Mouse (Mus musculus) left cerebral cortex, adult 2 months (tissue): ENCODE measurements around the gene Gm4981. TPM values are rescaled to one million over a fixed set of nuclear protein-coding genes. Genes with fewer than 3 reads are reported as not detected.
"Not testable (repeated sequence)": the region's sequence is repeated elsewhere in the genome, so short reads cannot be mapped to it uniquely, and the experiment has no call there.

Source experiments
- DNase-seq, 2 experiments: peaks; one replicate each; pipeline ENCODE4 v3.0.0; 2021 to 2022; ENCODE audit warnings: low spot score in 2 of 2, mixed read lengths in 1 of 2; ENCODE audit errors: extremely low spot score in 1 of 2
- H3K27ac ChIP-seq: fragments of 200-600 bp; 2 replicates; pipeline ENCODE4 v1.8.1; 2022
- H3K4me3 ChIP-seq: fragments of 200-600 bp; 2 replicates; pipeline ENCODE4 v1.8.1; 2022
- CTCF ChIP-seq: fragments of 200-600 bp; IDR thresholded peaks from 2 replicates; pipeline ENCODE4 v1.8.1; 2022; ENCODE audit warnings: antibody characterized with exemption, mild to moderate bottlenecking, moderate library complexity
- intact Hi-C: fragments of 180-260 bp; cut with DNase I; formaldehyde crosslinking; loops from one replicate; pipeline ENCODE4 v1.15.1; 2025
- total RNA-seq, 2 experiments: library from RNA; stranded (reverse); gene quantifications; 2 replicates each; pipeline ENCODE4 v1.2.3; 2021

Gm4981 gene
- total RNA-seq, 2 experiments from 2014 or later, result not detected

DNA sequence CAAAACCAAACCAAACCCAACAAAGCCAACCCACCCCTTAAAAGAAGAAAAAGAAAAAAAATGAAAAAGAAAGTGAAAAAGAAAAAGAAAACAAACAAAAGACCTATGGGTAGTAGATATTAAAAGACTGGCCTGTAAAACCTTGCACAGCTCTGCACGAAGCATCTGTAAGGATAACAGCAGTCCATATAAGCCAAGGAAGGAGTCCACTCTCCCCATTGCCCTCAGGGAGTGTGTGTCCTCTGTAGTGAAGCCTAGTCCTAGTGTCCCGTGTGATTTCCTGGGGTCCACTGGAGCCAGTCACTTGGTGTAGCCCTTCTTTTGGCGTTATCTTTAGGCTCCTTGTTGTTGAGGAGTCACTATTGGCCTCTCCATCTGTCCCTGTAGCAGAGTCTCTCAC lies 6.5 kb downstream of the Gm4981 start:
- H3K27ac ChIP-seq, DNase-seq, H3K4me3 ChIP-seq: not testable (repeated sequence)
- intact Hi-C loops, result loop anchor here (5.0 kb wide), 1 partner anchor 793 kb away; no protein-coding TSS in a partner anchor

DNA sequence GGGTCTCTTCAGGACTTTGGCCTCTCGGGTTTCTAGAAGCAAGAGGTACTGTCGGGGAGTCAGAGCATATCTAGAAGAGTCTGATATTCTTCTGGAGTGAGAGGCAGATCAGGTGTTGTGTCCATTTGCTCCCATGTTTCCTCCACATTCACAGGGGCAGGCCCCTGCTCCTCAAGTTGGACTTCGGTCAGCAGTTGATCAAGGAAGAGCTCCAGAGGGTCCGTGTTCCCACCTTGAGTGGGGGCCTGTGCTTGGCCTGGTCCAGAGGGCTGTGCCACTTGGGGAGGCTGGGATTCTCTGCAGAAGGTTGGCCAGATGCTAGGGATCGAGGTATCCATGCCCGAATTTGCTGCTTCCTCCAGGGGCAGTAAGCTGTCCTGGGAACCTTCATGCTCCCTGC lies 8.7 kb downstream of the Gm4981 start:
- H3K4me3 ChIP-seq, intact Hi-C loops, H3K27ac ChIP-seq: not testable (repeated sequence)
- DNase-seq, result peak in 1 of 2 experiments; percentile 45

DNA sequence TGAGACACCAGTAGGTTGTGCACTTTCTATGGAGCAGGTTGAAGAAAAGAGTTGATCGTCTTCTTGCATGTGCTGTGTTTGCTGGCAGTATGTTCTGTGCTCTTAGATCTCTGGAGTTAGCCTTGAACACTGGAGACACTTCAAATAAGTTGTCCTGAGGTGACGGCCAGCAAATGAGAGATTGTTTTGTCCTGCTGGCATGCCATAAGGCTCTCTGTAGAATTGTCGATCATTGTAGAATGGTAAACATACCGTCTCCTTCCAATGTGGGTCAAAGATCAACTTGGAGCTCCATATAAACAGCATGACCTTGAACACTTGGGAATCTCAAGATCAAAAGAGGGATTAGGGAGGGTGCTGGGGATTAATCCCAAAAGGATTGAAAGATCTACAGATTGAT lies 10.1 kb downstream of the Gm4981 start:
- intact Hi-C loops, H3K27ac ChIP-seq: not testable (repeated sequence)

DNA sequence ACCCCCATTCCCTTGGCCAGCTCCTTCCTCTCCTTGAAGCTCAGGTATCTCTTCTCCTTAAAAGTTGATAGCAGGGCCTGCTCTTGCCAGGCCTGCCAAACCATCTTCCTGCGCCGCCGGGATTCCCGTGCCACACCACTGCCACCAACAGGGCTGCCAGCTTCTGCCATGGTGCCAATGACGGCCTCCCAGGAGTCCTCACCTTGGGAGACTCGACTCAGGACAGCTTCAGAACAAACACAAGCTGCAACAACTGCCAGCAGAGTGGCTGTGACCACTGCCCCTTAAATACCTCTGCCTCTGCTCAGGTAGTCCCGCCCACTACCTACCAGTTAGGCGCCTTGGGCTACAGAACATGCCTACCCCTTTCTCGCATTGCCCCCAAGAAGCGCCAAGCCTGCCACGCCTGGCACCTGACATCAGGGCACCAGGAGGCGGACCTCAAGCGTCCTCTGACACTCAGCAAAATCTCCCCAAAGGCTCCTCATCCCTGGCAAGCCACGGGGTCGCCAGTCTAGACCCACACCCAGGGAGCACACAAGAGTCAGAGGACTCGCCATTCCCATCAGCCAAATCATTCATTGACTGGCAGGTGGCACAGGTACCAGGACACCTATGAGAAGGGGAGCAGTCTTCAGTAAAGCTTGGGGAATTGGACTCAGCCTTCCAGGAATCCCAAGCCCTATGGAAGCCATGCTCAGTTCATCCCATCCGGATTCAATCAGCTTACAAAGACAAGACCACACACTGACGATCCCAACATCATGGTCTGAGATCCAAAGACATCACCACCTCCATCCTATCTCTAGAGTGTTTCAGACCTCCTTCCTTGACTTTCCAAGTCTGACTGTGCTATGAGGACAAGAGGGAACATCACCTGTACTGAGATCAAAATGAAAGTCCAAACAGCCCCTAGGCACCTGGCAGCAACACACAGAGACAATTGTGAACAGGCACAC lies 11.4 kb downstream of the Gm4981 start, which contains the start of gene AW822073:
TSS of gene AW822073 (minus strand) at position 104 of the 959 bp plus-strand sequence.
- peak; percentile 52 to 65 for DNase-seq
- intact Hi-C loops, H3K27ac ChIP-seq, H3K4me3 ChIP-seq: not testable (repeated sequence)

More for the DNA sequence above, 10.1 kb downstream of the Gm4981 start:
- H3K4me3 ChIP-seq, DNase-seq: not testable (repeated sequence)

DNA sequence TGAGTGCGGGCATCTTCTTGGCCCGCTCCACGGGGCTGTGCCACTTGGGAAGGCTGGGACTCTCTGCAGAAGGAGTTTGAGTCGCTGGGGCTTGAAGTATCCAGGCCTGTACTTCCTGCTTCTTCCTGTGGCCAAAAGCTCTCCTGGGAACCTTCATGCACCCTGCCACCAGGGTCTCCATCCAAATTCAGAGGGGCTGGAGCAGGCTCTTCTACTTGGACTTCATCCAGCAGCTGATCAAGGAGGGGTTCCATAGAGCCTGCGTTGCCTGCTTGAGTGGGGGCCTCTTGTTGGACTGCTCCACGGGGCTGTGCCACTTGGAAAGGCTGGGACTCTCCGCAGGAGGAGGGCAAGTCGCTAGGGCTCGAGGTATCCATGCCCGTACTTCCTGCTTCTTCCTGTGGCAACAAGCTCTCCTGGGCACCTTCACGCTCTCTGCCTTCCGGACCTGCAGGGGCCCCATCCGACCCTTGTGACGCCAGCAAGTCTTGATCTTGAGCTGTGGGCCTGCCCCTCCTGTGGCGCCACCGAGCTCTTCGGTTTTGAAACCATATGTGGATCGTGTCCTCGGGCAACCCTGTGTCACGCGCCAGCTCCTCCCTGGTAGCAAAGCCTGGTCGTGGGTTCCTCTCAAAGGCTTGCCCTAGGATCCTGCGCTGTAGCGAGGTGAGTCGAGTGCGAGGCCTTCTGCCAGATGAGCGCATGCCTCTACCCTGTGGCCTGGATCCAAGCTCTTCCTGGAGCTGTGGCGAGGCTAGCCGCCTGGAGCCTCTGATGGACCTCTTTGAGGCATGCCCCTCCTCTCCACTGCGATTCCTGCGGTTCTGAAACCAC lies 12.3 kb downstream of the Gm4981 start:
- H3K4me3 ChIP-seq, intact Hi-C loops, H3K27ac ChIP-seq: not testable (repeated sequence)
- DNase-seq, result peak; percentile 70 to 82

DNA sequence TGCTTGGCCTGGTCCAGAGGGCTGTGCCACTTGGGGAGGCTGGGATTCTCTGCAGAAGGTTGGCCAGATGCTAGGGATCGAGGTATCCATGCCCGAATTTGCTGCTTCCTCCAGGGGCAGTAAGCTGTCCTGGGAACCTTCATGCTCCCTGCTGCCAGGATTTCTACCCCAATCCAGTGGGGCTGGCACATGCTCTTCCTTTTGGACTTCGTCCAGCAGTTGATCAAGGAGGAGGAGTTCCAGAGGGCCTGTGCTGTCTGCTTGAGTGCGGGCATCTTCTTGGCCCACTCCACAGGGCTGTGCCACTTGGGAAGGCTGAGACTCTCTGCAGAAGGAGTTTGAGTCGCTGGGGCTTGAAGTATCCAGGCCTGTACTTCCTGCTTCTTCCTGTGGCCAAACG lies 13.3 kb downstream of the Gm4981 start:
- DNase-seq, H3K4me3 ChIP-seq, intact Hi-C loops, H3K27ac ChIP-seq: not testable (repeated sequence)

DNA sequence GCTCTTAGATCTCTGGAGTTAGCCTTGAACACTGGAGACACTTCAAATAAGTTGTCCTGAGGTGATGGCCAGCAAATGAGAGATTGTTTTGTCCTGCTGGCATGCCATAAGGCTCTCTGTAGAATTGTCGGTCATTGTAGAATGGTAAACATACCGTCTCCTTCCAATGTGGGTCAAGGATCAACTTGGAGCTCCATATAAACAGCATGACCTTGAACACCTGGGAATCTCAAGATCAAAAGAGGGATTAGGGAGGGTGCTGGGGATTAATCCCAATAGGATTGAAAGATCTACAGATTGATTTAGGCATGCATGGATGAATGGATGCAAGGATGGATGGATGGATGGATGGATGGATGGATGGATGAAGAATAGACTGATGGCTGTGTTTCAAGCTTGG lies 14.9 kb downstream of the Gm4981 start:
- H3K27ac ChIP-seq, DNase-seq, H3K4me3 ChIP-seq, intact Hi-C loops: not testable (repeated sequence)

DNA sequence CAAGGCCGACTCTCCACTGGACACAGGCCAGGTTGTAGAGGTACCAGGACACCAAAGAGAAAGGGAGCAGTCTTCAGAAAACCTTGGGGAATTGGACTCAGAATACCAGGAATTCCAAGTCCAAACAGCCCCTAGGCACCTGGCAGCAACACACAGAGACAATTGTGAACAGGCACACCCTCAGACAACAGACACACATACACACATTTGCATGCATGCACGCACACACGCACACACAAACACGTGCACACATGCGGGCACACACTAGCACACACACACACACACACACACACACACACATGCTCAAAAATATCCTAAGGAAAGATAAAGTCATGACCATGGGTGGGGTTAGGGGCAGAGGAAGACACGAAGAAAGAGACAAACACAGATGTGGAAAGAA lies 15.8 kb downstream of the Gm4981 start:
- Histone ChIP-seq H3K4me3 (no peak overlapping the region), H3K27ac (no peak overlapping the region)
- intact Hi-C loops, result no loop called here
- TF ChIP-seq CTCF, result no peak
- no peak for DNase-seq

DNA sequence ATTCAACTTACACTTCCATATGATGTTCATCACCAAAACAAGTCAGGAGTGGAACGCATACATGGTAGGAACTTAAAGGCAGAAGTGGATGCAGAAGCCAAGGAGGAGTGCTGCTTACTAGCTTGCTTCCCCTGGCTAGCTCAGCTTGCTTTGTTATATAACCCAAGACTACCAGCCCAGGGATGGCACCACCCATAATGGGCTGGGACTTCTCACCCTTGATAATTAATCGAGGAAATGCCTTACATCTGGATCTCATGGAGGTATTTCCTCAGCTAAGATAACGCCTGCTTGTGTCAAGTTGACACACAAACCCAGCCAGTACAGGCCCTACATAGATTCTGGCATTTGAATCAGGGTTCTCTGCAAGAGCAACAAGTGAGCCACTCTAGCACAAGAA lies 19.1 kb downstream of the Gm4981 start:
- no peak for DNase-seq
- H3K4me3 ChIP-seq, result no peak overlapping the region
- no peak for TF ChIP-seq CTCF
- intact Hi-C loops, result no loop called here
- H3K27ac ChIP-seq, result no peak overlapping the region

DNA sequence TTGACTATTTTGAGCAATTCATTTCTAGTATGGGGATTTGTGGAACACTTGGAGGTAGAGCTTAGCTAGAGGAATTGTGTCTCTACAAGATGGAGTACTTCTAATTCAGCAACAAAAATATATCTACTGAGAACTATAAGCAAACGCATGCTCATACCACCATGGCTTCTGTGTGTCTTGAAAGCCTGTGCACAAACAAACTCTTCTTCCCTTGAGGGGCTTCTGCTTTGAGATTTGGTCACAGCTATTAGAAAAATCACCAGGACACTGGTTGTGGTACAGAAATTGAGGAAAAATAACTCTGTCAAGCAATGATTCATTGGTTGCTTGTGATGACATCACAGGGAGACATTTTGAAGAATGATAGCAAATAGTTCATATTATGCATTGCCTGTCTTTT lies 21.1 kb downstream of the Gm4981 start:
- TF ChIP-seq CTCF, result no peak
- intact Hi-C loops, result no loop called here
- Histone ChIP-seq H3K4me3 (no peak overlapping the region), H3K27ac (no peak overlapping the region)
- no peak for DNase-seq

DNA sequence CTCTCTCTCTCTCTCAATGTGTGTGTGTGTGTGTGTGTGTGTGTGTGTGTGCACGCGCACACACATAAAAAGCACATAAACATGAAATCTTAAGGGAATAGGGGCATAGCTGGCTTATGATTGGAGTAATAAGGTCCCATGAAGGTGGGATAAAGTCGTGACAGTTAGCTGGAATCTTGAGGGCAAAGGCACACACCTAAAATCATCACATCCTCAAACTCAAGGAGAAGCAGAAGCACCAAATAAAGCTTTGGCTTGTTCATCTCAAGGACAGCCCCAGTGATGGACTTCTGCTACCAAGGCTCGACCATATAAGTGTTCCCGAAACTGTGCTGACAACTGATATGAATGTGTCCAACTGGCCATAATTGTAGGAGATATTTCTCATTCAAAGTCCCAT lies 21.6 kb downstream of the Gm4981 start:
- no peak overlapping the region for H3K4me3 ChIP-seq
- intact Hi-C loops, result no loop called here
- no peak overlapping the region for H3K27ac ChIP-seq
- DNase-seq, result no peak
- TF ChIP-seq CTCF, result no peak

DNA sequence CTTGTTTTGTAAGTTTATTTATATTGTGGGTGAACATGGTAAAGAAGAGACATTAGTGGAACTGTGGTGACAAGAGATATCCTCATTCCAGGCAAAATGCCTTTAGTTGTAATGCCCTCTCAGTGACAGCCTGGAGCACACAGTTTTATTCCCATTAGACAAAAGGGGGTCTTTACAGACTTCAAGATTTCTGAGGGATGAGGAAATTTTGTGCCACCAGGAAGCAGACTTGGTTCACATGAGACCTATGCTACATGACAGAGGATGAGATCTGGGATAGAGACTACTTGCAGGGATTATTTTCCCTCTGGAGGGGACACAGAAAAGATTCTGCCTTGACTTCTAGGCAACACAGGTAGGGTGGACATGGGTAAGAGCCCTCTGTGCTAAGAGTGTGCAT lies 22.0 kb downstream of the Gm4981 start:
- intact Hi-C loops, result no loop called here
- Histone ChIP-seq H3K4me3 (no peak overlapping the region), H3K27ac (no peak overlapping the region)
- no peak for DNase-seq
- TF ChIP-seq CTCF, result no peak
